In the genomic region with DNA sequence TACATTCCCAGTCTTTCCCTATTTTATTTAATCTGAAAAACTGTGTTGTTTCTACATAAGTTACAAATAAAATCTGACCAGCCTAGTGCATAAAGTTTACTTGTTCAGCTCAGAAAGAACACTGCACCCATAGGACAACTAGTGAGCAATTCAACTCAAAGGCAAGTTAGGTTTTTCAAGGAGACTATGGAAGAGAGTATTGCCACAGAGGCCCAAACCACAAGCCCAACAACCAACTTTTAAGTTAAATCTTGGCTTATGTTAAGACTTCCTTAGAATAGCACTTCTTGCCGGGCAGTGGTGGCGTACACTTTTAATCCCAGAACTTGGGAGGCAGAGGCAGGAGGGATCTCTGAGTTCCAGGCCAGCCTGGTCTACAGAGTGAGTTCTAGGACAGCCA, we compare ENCODE assay signal across 17 mouse cellular contexts. TPM values are rescaled to one million over a fixed set of nuclear protein-coding genes. Genes with fewer than 3 reads are reported as not detected.
"Had no signal": no experiment of that assay in that cellular context is flagged by ENCODE, and none has a peak within 500 bp of the region (broad histone marks: within the 10 kb centered on the region; RNA-seq: fewer than 3 reads in every experiment).

No protein-coding gene starts in this region.

- DNase-seq: liver, postnatal 0 days; lung, adult 2 months; lung, postnatal 14 days; lung, postnatal 36 days; midbrain, embryonic 14.5 days; retina, postnatal 1 day; right cerebral cortex, adult 18-20 months; right cerebral cortex, postnatal 25 days; right cerebral cortex, postnatal 4 days; spleen, adult 18-20 months; thymus, adult 18-20 months; thymus, postnatal 14 days; thymus, postnatal 36 days had no signal

- ATAC-seq: liver, postnatal 0 days; lung, postnatal 0 days; midbrain, embryonic 16.5 days had no signal

RNA-seq across cellular contexts. Expression of a gene that starts 8.7 kb away (rescaled TPM):
- total RNA-seq: megakaryocyte, adult 5-6 weeks; megakaryocyte-erythroid progenitor cell, adult 5-6 weeks had no signal
